Mouse (Mus musculus) forebrain, postnatal 0 days (tissue): ENCODE data around the gene Apoh. TPM values are rescaled to one million over a fixed set of nuclear protein-coding genes. Genes with fewer than 3 reads are reported as not detected.

ENCODE experiments used
- ATAC-seq: fragments of 200-750 bp; cut with Nextera tagmentation; 2 replicates; pipeline ENCODE4 v1.8.0; 2017; ENCODE audit warnings: mild to moderate bottlenecking, moderate library complexity
- DNase-seq: peaks from one replicate; pipeline ENCODE4 v3.0.0-alpha.2; 2015
- H3K27ac ChIP-seq: fragments of 300-500 bp; sonication (generic); 2 replicates; pipeline ENCODE4 v1.5.1; 2014; ENCODE audit warnings: low read depth, mild to moderate bottlenecking, antibody characterized with exemption, low read length, moderate library complexity, mixed read lengths
- H3K27me3 ChIP-seq: fragments of 300-500 bp; sonication (generic); 2 replicates; pipeline ENCODE4 v1.6.1; 2014; ENCODE audit warnings: mild to moderate bottlenecking, low read length, mixed read lengths; ENCODE audit not compliant: insufficient read depth
- H3K36me3 ChIP-seq: fragments of 300-500 bp; sonication (generic); 2 replicates; pipeline ENCODE4 v1.6.1; 2014; ENCODE audit warnings: mild to moderate bottlenecking, moderate library complexity; ENCODE audit not compliant: insufficient read depth
- H3K4me1 ChIP-seq: fragments of 300-500 bp; sonication (generic); 2 replicates; pipeline ENCODE4 v1.6.1; 2014; ENCODE audit warnings: antibody characterized with exemption; ENCODE audit not compliant: insufficient read depth
- H3K4me2 ChIP-seq: fragments of 300-500 bp; sonication (generic); 2 replicates; pipeline ENCODE4 v1.6.1; 2014; ENCODE audit warnings: low read depth, mild to moderate bottlenecking, moderate library complexity
- H3K4me3 ChIP-seq: fragments of 300-500 bp; sonication (generic); 2 replicates; pipeline ENCODE4 v1.5.1; 2014; ENCODE audit warnings: low read depth, low read length, mixed read lengths
- H3K9ac ChIP-seq: fragments of 300-500 bp; sonication (generic); 2 replicates; pipeline ENCODE4 v1.6.1; 2014; ENCODE audit warnings: mild to moderate bottlenecking
- H3K9me3 ChIP-seq: fragments of 300-500 bp; sonication (generic); 2 replicates; pipeline ENCODE4 v1.6.1; 2016; ENCODE audit warnings: low read length
- CTCF ChIP-seq: sonication (generic); IDR thresholded peaks from 2 replicates; pipeline ENCODE4 v1.5.1; 2016; ENCODE audit warnings: antibody characterized with exemption, control low read depth, low read depth
- WGBS: fragments of 180-500 bp; shearing (Covaris S2); extraction: QIAGEN DNeasy Blood & Tissue Kit; methylation state at CpG from one replicate; pipeline ENCODE4 v1.1.7; 2014; 5-methylcytosine and 5-hydroxymethylcytosine counted together
- polyA plus RNA-seq: library from polyadenylated mRNA; unstranded; fragments of >200 nt; fragmentation: Nextera tagmentation; extraction: Ambion mirVana; gene quantifications from 2 replicates; pipeline ENCODE4 v1.2.1, GENCODE M21; 2015
- total RNA-seq: library from RNA; depleted of rRNA; stranded (reverse); fragments of >200 nt; gene quantifications from 2 replicates; pipeline ENCODE4 v1.2.3, GENCODE M21; 2014

Gene Apoh
- total and polyA plus RNA-seq, 2 experiments from 2014 or later, result 0.25 to 0.67 TPM

- Histone ChIP-seq H3K4me3 (no peak overlapping the region), H3K4me2 (no peak overlapping the region), H3K27me3 (no peaks in the 10 kb centered on the region), H3K4me1 (no peaks in the 10 kb centered on the region; the same call in 1 of the 2 replicates), H3K27ac (no peak overlapping the region), H3K9ac (no peak overlapping the region), H3K36me3 (no peaks in the 10 kb centered on the region), H3K9me3 (no peaks in the 10 kb centered on the region)
- no peak for TF ChIP-seq CTCF
- 62% methylated on average over 5 of the region's 5 CpGs for WGBS
- no peak for ATAC-seq
- DNase-seq, result no peak
These were observed 30.6 kb upstream of the Apoh start for GRCm38 (mm10) chr11:108312516-108312915.

GRCm38 (mm10) chr11:108315736-108316135 is 27.4 kb upstream of the Apoh start:
- Histone ChIP-seq H3K36me3 (no peaks in the 10 kb centered on the region), H3K27me3 (no peaks in the 10 kb centered on the region), H3K4me2 (no peak overlapping the region), H3K4me1 (no peaks in the 10 kb centered on the region; the same call in 1 of the 2 replicates), H3K4me3 (no peak overlapping the region), H3K9me3 (no peaks in the 10 kb centered on the region), H3K27ac (no peak overlapping the region), H3K9ac (no peak overlapping the region)
- ATAC-seq (no peak), DNase-seq (no peak)
- TF ChIP-seq CTCF, result no peak
- WGBS, result 83% methylated on average over 7 of the region's 7 CpGs

DNA sequence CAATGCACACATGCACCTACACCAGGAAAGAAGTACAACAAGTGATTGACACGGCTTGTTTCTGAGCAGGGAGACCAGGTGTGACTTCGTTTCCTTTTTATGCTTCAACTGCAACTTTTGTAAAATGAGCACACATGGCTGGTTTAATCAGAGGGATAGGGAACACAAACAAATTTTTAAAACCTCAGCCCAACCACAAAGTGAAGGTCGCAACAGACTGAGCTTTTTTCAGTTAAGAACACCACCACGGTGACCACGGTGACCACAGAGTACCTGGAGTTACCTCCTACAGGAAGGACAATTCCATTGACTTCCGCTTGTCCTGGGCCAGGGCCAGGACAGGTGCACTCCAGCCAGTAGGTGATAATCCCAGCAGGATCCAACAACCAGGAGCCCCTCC is 25.3 kb upstream of the Apoh start:
- no peak overlapping the region for H3K4me3 ChIP-seq

GRCm38 (mm10) chr11:108319162-108319561 is 24.0 kb upstream of the Apoh start:
- DNase-seq, result no peak
- ATAC-seq, result no peak
- WGBS, result 77% methylated on average over 11 of the region's 11 CpGs

More for the DNA sequence above, 25.3 kb upstream of the Apoh start:
- no peaks in the 10 kb centered on the region for H3K27me3 ChIP-seq
- no peak overlapping the region for H3K27ac ChIP-seq
- no peaks in the 10 kb centered on the region for H3K9me3 ChIP-seq
- H3K36me3 ChIP-seq, result no peaks in the 10 kb centered on the region; the same call in 1 of the 2 replicates
- no peak overlapping the region for H3K4me2 ChIP-seq
- WGBS, result 78% methylated on average over 6 of the region's 6 CpGs
- ATAC-seq (no peak), DNase-seq (no peak)
- no peaks in the 10 kb centered on the region; the same call in 1 of the 2 replicates for H3K4me1 ChIP-seq
- no peak overlapping the region for H3K9ac ChIP-seq
- no peak for TF ChIP-seq CTCF

GRCm38 (mm10) chr11:108320561-108320960 is 22.6 kb upstream of the Apoh start:
- Histone ChIP-seq H3K27ac (no peak overlapping the region), H3K4me1 (no peaks in the 10 kb centered on the region; the same call in 1 of the 2 replicates), H3K4me3 (no peak overlapping the region), H3K4me2 (no peak overlapping the region), H3K36me3 (no peaks in the 10 kb centered on the region; the same call in 1 of the 2 replicates), H3K27me3 (no peaks in the 10 kb centered on the region), H3K9ac (no peak overlapping the region), H3K9me3 (no peaks in the 10 kb centered on the region)
- ATAC-seq (no peak), DNase-seq (no peak)
- 86% methylated on average over 7 of the region's 7 CpGs for WGBS
- TF ChIP-seq CTCF, result no peak

More at GRCm38 (mm10) chr11:108319162-108319561, 24.0 kb upstream of the Apoh start:
- Histone ChIP-seq H3K4me2 (no peak overlapping the region), H3K9ac (no peak overlapping the region), H3K4me1 (no peaks in the 10 kb centered on the region; the same call in 1 of the 2 replicates), H3K27me3 (no peaks in the 10 kb centered on the region), H3K27ac (no peak overlapping the region), H3K36me3 (no peaks in the 10 kb centered on the region; the same call in 1 of the 2 replicates), H3K4me3 (no peak overlapping the region), H3K9me3 (no peaks in the 10 kb centered on the region)
- no peak for TF ChIP-seq CTCF

- no peak for TF ChIP-seq CTCF
- Histone ChIP-seq H3K27ac (no peak overlapping the region), H3K9me3 (no peaks in the 10 kb centered on the region), H3K4me2 (no peak overlapping the region), H3K36me3 (no peaks in the 10 kb centered on the region; the same call in 1 of the 2 replicates), H3K4me1 (no peaks in the 10 kb centered on the region; the same call in 1 of the 2 replicates), H3K27me3 (no peaks in the 10 kb centered on the region), H3K4me3 (no peak overlapping the region), H3K9ac (no peak overlapping the region)
- 82% methylated on average over 2 of the region's 2 CpGs for WGBS
- ATAC-seq (no peak), DNase-seq (no peak)
These were observed 21.0 kb upstream of the Apoh start for GRCm38 (mm10) chr11:108322156-108322555.

DNA sequence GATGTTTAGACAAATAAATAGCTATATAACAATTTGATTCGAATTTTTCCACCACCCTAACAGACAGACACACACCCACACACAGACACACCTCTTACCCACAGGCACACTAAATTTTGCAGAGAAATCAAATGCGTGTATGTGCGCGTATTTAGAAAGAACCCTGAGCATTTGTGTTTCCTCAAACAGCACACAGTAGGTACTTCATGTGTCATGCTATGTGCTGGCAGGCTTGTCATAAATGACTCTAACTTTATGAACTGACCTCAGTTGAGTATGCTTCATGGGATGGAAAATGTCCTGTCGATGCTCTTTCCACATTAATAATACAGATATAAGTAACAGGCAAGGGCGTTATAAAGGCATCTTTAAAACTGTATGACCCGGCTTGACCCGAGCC is 17.2 kb upstream of the Apoh start:
- whole genome bisulfite sequencing, result 90% methylated on average over 8 of the region's 8 CpGs
- no peak for TF ChIP-seq CTCF
- Histone ChIP-seq H3K4me2 (no peak overlapping the region), H3K27ac (no peak overlapping the region), H3K4me3 (no peak overlapping the region), H3K9ac (no peak overlapping the region), H3K4me1 (no peaks in the 10 kb centered on the region), H3K27me3 (no peaks in the 10 kb centered on the region), H3K9me3 (no peaks in the 10 kb centered on the region), H3K36me3 (no peaks in the 10 kb centered on the region; the same call in 1 of the 2 replicates)
- no peak for DNase-seq
- ATAC-seq, result no peak
